Mouse (Mus musculus) lung, postnatal 0 days (tissue): ENCODE data around the gene Rps21.

Experiments used
- CTCF ChIP-seq: IDR thresholded peaks from 2 replicates; pipeline ENCODE4 v1.5.1; 2016; ENCODE audit warnings: antibody characterized with exemption, mild to moderate bottlenecking
- EP300 ChIP-seq: IDR thresholded peaks from 2 replicates; pipeline ENCODE4 v1.6.1; 2016; ENCODE audit warnings: antibody characterized with exemption, mild to moderate bottlenecking, control low read depth

DNA sequence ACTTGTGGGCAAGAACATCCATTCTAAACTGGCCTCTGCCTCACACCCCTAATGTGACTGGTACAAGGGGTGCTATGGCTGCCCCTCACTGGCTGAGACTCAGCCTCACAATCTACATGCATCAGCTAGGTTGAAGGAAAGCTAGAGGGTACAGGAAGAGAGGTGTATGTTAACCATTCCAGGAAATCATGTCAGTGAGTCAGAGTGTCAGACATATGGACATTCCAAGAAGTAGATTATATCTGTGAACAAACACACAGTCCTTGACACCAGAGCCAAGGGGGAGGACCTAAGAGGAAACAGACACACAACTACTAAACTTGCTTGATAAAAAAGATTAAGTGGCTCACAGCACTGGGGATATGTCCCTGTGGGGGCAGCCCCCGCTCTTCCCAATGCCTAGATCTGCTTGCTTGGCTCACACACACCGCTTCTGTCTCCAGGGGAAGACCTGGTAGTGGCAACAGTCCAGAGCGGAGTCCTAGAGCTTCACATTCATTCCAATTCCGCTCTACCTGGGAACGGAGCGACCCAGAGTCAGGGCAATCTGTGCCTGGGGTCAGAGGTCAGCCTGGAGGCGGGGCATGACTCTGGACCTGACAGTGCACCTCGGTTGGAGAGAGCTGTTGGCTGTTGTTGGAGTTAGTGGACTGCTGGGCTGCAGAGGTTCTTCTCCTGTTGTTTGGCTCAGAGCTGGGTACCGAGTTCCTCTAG, 8.1 kb upstream of the Rps21 start:
- TF ChIP-seq CTCF (no peak), EP300 (peak; percentile 81)
